Mouse (Mus musculus): ENCODE data around the gene Rab3d. TPM values are rescaled to one million over a fixed set of nuclear protein-coding genes. Genes with fewer than 3 reads are reported as not detected.

The Rab3d gene
- polyA plus RNA-seq, 1 experiment from 2014 or later, result 15.2 TPM

DNA sequence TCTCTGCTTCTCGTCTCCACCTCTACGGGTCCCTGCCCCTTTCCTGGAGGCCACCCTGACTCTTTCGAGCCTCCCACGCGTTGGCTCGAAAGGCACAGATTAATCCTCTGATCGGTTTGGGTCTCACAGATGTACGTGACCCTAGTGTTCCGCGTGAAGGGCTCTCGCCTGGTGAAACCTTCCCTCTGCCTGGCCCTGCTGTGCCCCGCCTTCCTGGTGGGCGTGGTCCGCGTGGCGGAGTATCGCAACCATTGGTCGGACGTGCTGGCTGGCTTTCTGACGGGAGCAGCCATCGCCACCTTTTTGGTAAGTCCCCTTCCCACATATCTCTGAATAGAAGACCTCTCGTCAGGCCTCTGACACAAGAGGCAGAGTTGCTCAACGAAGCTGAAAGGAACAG, 26.3 kb upstream of the Rab3d start:
- Histone ChIP-seq H3K4me3 (replicated peaks; ENCODE audit: low read length) (no peak overlapping the region), H3K36me3 (replicated peaks; ENCODE audit: control insufficient read depth, insufficient read depth) (peaks cover 68% of the 10 kb centered on the region), H3K9ac (no peak overlapping the region), H3K27ac (no peak overlapping the region), H3K4me2 (replicated peaks) (no peak overlapping the region), H3K9me3 (ENCODE audit: control insufficient read depth, low read length) (no peaks in the 10 kb centered on the region), H3K4me1 (replicated peaks; ENCODE audit: control insufficient read depth, insufficient read depth, low read length) (no peaks in the 10 kb centered on the region), H3K27me3 (ENCODE audit: control insufficient read depth, insufficient read depth, low read length) (no peaks in the 10 kb centered on the region)
- WGBS, result 26% methylated on average over 23 of the region's 23 CpGs
- no peak for DNase-seq (ENCODE audit: low spot score)
- ATAC-seq (ENCODE audit: low FRiP score), result no peak

DNA sequence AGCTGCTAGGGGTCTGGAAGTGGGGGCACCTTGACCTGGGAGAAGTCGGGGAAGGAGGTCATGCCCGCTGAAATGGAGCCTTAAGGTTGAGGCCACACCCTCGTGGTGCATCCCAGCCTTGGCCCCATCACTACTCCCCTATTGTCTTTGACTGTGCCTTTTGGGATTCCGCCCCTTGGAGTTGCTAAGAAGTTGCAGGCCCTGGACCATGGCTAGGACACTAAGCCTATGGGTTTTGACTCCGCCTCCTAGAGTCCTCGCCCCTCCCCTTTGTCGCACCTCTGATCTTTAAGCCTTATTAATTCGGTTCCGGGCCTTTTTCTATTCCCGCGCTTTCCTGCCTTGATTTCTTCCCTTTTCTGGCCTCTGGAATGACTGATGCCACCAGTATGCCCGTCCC, 25.6 kb upstream of the Rab3d start:
- Histone ChIP-seq H3K27ac (no peak overlapping the region), H3K36me3 (replicated peaks; ENCODE audit: control insufficient read depth, insufficient read depth) (peaks cover 67% of the 10 kb centered on the region), H3K4me3 (replicated peaks; ENCODE audit: low read length) (no peak overlapping the region), H3K4me2 (replicated peaks) (no peak overlapping the region), H3K27me3 (ENCODE audit: control insufficient read depth, insufficient read depth, low read length) (no peaks in the 10 kb centered on the region), H3K9me3 (ENCODE audit: control insufficient read depth, low read length) (no peaks in the 10 kb centered on the region), H3K9ac (no peak overlapping the region), H3K4me1 (replicated peaks; ENCODE audit: control insufficient read depth, insufficient read depth, low read length) (peaks cover 5% of the 10 kb centered on the region)
- 55% methylated on average over 12 of the region's 12 CpGs for WGBS
- DNase-seq (ENCODE audit: low spot score) (no peak), ATAC-seq (ENCODE audit: low FRiP score) (no peak)

DNA sequence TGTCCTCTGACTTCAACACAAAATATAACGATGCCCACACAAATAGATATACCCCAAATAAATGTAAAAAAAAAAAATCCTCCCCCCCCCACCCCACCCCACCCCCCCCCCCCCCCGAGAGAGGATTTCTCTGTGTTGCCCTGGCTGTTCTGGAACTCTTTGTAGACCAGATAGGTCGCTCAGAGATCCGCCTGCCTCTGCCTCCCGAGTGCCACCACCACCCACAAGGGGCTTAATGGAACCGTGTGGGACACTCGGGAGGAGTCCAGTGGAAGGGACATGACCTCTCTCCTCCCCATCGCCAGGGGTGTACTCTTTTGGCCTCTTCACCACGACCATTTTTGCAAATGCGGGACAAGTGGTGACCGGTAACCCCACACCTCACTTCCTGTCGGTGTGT, 25.1 kb upstream of the Rab3d start:
- no peak overlapping the region for H3K4me3 ChIP-seq (replicated peaks; ENCODE audit: low read length)
- ATAC-seq (ENCODE audit: low FRiP score) (no peak), DNase-seq (ENCODE audit: low spot score) (no peak)
- peaks cover 11% of the 10 kb centered on the region for H3K4me1 ChIP-seq (replicated peaks; ENCODE audit: control insufficient read depth, insufficient read depth, low read length)
- WGBS, result 82% methylated on average over 12 of the region's 12 CpGs
- peaks cover 61% of the 10 kb centered on the region for H3K36me3 ChIP-seq (replicated peaks; ENCODE audit: control insufficient read depth, insufficient read depth)
- no peaks in the 10 kb centered on the region for H3K9me3 ChIP-seq (ENCODE audit: control insufficient read depth, low read length)
- no peak overlapping the region for H3K27ac ChIP-seq
- H3K9ac ChIP-seq, result no peak overlapping the region
- no peaks in the 10 kb centered on the region for H3K27me3 ChIP-seq (ENCODE audit: control insufficient read depth, insufficient read depth, low read length)
- no peak overlapping the region for H3K4me2 ChIP-seq (replicated peaks)

DNA sequence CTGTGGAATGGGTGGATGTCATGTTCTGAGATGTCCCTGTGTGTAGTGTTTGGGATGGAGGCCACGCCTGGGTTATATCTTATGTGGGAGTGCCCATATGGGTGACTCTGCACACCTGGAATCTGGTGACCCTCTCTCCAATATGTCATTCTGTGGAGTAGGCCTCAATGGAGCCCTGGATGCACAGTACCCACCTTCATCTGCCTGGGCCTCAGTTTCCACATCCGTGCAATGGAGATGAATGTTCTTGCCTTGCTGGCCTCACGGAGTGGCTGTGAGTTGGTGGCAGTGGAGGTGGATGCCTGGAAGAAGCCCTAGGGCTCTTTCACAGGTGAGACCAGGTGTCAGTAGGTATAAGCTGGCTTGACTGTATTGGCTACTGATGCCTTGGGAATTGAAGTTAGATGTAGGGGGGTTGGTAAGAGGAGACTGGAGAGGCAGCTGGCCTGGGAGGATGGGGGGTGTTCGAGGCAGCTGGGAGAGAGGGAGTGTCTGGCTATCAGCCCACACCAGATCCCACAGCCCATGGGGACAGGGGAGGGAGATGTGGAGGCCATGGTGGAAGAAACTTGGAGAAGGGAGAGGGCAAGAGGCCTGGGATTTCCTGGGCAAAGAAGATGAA, 20.4 kb upstream of the Rab3d start:
- H3K4me3 ChIP-seq (replicated peaks; ENCODE audit: low read length), result peak overlapping the region; percentile 64
- peaks cover 22% of the 10 kb centered on the region for H3K36me3 ChIP-seq (replicated peaks; ENCODE audit: control insufficient read depth, insufficient read depth)
- no peaks in the 10 kb centered on the region for H3K9me3 ChIP-seq (ENCODE audit: control insufficient read depth, low read length)
- peak overlapping the region; percentile 83 for H3K9ac ChIP-seq
- ATAC-seq (ENCODE audit: low FRiP score), result no peak
- no peak overlapping the region; the same call in 1 of the 2 replicates for H3K27ac ChIP-seq
- peaks cover 17% of the 10 kb centered on the region for H3K4me1 ChIP-seq (replicated peaks; ENCODE audit: control insufficient read depth, insufficient read depth, low read length)
- DNase-seq (ENCODE audit: low spot score), result no peak
- 84% methylated on average over 4 of the region's 4 CpGs for WGBS
- peak overlapping the region; percentile 73 for H3K4me2 ChIP-seq (replicated peaks)
- H3K27me3 ChIP-seq (ENCODE audit: control insufficient read depth, insufficient read depth, low read length), result no peaks in the 10 kb centered on the region

DNA sequence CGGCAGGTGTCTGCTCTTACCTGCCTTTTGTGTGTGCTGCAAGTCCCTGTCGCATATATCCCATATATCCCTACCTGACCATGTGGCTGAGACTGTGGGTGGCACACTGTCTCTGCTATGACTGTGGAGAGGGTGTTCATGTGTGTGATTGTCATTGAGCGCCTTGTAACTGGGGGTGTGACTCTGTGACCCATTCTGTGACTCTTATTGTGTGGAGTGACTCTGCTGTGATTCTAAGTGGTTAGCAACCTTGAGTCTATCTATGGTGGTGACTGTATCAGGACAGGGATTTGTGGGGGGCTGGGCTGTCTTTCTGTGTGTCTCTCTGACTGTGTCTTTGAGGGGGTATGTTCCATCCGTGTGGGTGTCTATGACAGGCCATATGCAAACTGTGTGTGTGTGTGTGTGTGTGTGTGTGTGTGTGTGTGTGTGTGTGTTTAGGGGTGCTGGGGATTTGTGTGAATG, 19.8 kb upstream of the Rab3d start:
- Histone ChIP-seq H3K4me1 (replicated peaks; ENCODE audit: control insufficient read depth, insufficient read depth, low read length) (peaks cover 17% of the 10 kb centered on the region), H3K9ac (peak overlapping the region; percentile 83), H3K27ac (peak overlapping the region; percentile 64), H3K36me3 (replicated peaks; ENCODE audit: control insufficient read depth, insufficient read depth) (peaks cover 22% of the 10 kb centered on the region), H3K4me3 (replicated peaks; ENCODE audit: low read length) (peak overlapping the region; percentile 64), H3K4me2 (replicated peaks) (peak overlapping the region; percentile 73), H3K9me3 (ENCODE audit: control insufficient read depth, low read length) (no peaks in the 10 kb centered on the region), H3K27me3 (ENCODE audit: control insufficient read depth, insufficient read depth, low read length) (no peaks in the 10 kb centered on the region)
- no peak for DNase-seq (ENCODE audit: low spot score)
- 57% methylated on average over 4 of the region's 4 CpGs for WGBS
- ATAC-seq (ENCODE audit: low FRiP score), result peak; percentile 9; the same call in 1 of the 2 replicates

DNA sequence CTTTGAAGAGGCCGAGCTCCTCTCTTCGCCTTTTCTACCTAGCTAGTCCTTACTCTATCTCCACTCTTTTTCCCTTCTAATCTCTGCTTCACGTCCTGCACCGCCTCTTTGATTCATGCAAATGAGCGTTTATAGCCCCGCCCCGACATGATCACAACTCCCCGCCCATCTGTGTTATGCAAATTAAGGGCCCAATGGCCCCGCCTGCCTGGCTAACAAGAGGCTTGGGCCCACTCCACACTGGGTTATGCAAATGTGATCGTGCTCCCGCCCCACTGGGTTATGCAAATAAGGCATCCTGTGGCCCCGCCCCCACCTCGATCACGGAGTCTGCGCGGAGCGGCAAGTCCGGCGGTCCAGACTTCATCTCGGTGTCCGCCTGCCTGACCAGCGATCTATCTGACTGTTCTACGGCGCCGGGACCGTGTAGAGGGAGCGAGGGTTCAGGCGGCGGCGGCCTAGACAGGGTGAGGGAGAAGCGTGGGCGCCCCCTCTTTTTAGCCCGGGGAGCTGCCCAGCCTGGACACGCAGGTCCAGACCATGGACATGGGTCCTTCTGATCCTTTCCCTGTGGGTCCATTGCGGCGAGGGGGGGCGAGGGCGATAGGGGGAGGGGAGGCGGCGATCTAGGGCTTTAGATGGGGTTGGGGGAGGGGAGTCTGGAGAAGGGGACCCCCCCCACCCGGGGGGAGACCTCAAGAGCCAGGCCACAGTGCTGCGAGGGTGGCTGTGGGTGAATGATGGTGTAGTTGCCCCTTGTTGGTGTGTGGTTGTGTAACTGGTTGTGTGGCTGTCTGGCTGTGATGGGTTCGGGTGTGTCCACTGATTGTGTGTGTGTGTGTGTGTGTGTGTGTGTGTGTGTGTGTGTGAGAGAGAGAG, 18.9 kb upstream of the Rab3d start, which contains the start of gene Plppr2:
Plppr2 (plus strand) TSS at position 342 of the 879 bp plus-strand sequence.
- Histone ChIP-seq H3K4me1 (replicated peaks; ENCODE audit: control insufficient read depth, insufficient read depth, low read length) (peaks cover 17% of the 10 kb centered on the region), H3K4me2 (replicated peaks) (peak within 1 kb of the TSS; percentile 73), H3K27ac (peak within 1 kb of the TSS; percentile 80), H3K27me3 (ENCODE audit: control insufficient read depth, insufficient read depth, low read length) (no peaks in the 10 kb centered on the region), H3K9ac (peak within 1 kb of the TSS; percentile 83), H3K36me3 (replicated peaks; ENCODE audit: control insufficient read depth, insufficient read depth) (peaks cover 22% of the 10 kb centered on the region), H3K9me3 (ENCODE audit: control insufficient read depth, low read length) (no peaks in the 10 kb centered on the region), H3K4me3 (replicated peaks; ENCODE audit: low read length) (peak within 1 kb of the TSS; percentile 64)
- peak; percentile 96 for ATAC-seq (ENCODE audit: low FRiP score)
- WGBS, result under 1% methylated on average over 42 of the region's 43 CpGs
- DNase-seq (ENCODE audit: low spot score), result peak; percentile 94

DNA sequence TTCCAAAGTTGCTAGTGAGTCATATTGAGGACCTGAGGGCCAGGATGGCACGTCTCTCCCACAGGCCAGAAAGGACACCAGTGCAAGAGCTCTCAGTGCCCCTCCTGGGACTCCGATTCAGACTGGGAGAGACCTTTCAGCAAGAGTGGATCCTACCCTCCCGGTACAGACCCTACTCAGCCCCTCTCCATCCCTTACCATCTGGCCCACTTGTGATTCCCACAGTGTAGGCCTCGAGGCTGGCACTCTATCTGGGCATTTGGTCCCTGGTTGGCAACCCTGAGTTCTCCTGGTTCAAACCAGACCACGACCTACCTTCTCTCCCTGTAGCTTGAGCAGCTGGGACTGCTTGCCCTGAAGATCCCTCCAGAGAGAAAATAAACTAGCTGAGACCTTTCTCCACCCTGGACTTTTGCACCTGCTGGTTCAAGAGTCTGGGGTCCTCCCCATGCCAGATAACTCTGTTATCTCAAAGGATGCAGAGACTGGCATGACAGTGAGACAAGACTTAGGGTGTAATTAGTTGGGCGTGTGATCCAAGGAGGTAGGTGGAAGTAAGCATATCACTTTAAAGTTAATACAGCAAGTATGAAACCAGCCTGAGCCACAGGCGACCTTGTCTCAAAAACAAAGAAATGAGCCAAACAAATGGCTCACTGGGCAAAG, 17.6 kb upstream of the Rab3d start:
- Histone ChIP-seq H3K27ac (peak overlapping the region; percentile 69; the same call in 1 of the 2 replicates), H3K4me1 (replicated peaks; ENCODE audit: control insufficient read depth, insufficient read depth, low read length) (peaks cover 17% of the 10 kb centered on the region), H3K9me3 (ENCODE audit: control insufficient read depth, low read length) (no peaks in the 10 kb centered on the region), H3K4me2 (replicated peaks) (no peak overlapping the region), H3K9ac (0 out of 2 replicates have a peak overlapping the region, but pooled peaks have one; percentile 52), H3K4me3 (replicated peaks; ENCODE audit: low read length) (no peak overlapping the region), H3K36me3 (replicated peaks; ENCODE audit: control insufficient read depth, insufficient read depth) (peaks cover 8% of the 10 kb centered on the region), H3K27me3 (ENCODE audit: control insufficient read depth, insufficient read depth, low read length) (no peaks in the 10 kb centered on the region)
- 86% methylated on average over 7 of the region's 7 CpGs for WGBS
- ATAC-seq (ENCODE audit: low FRiP score) (no peak), DNase-seq (ENCODE audit: low spot score) (no peak)

DNA sequence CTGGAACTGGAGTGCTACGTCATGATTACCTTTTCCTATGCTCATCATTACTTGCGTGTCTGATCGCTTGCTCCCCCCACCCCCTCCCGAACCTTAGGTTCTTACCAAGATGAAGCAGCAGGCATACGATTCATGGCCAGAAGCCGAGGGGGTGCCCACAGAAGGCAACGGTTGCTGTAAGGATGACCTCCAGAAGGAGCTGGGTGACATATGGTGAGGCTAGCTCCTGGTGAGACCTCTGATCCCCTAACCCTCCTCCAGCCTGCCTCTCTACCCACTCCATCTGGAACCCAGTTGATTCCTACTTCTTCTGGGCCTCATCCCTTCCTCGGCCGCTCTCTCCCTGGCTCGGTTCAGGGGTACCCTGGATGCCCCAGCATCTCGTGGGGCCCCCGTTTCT, 16.0 kb upstream of the Rab3d start:
- Histone ChIP-seq H3K27me3 (ENCODE audit: control insufficient read depth, insufficient read depth, low read length) (no peaks in the 10 kb centered on the region), H3K36me3 (replicated peaks; ENCODE audit: control insufficient read depth, insufficient read depth) (no peaks in the 10 kb centered on the region), H3K4me3 (replicated peaks; ENCODE audit: low read length) (no peak overlapping the region), H3K27ac (no peak overlapping the region), H3K4me1 (replicated peaks; ENCODE audit: control insufficient read depth, insufficient read depth, low read length) (peaks cover 15% of the 10 kb centered on the region), H3K9ac (no peak overlapping the region), H3K9me3 (ENCODE audit: control insufficient read depth, low read length) (no peaks in the 10 kb centered on the region), H3K4me2 (replicated peaks) (no peak overlapping the region)
- no peak for DNase-seq (ENCODE audit: low spot score)
- 88% methylated on average over 12 of the region's 12 CpGs for WGBS
- no peak for ATAC-seq (ENCODE audit: low FRiP score)
